In genomic region chr4:138107441-138108409, GRCm38 (mm10) we compare ENCODE assay signal across 9 mouse cellular contexts.
DNase-seq lines count a peak whose midpoint lies in the region; ATAC-seq and TF ChIP-seq lines count a peak whose summit lies in the region.
"Had no signal": no experiment of that assay in that cellular context is flagged by ENCODE, and none has a peak within 500 bp of the region (broad histone marks: within the 10 kb centered on the region; RNA-seq: fewer than 3 reads in every experiment).

No protein-coding gene starts in this region.

- peak; percentile 19 for TF ChIP-seq CTCF in ES-Bruce4 (IDR thresholded peaks at IDR 0.05; ENCODE audit: low read depth, low read length)
- peak; percentile 75 for TF ChIP-seq CTCF in kidney, adult 2 months (conservative IDR thresholded peaks at IDR 0.05; ENCODE audit: insufficient read depth, insufficient read length, low read depth, low read length)

- peak; percentile 76 for ATAC-seq in frontal cortex, adult (ENCODE audit: low TSS enrichment)
- 0 out of 2 replicates have a peak, but pooled peaks have one; percentile 41 for ATAC-seq in limb, embryonic 14.5 days (ENCODE audit: low FRiP score, low read depth)
- ATAC-seq in neural tube, embryonic 13.5 days (ENCODE audit: low read depth): peak; percentile 71; the same call in 1 of the 2 replicates

- no peak for TF ChIP-seq EP300 in ES-Bruce4 (IDR thresholded peaks at IDR 0.05; ENCODE audit: insufficient read depth, low read depth, low read length)

- no peaks in the 10 kb centered on the region for H3K27me3 ChIP-seq in ES-Bruce4 (ENCODE audit: control insufficient read depth, insufficient read depth, low read length, poor library complexity, severe bottlenecking)
- H3K27me3 ChIP-seq in kidney, adult 2 months (replicated peaks; ENCODE audit: control insufficient read depth, insufficient read depth, low read length): no peaks in the 10 kb centered on the region
- H3K27me3 ChIP-seq in limb, embryonic 14.5 days (ENCODE audit: control insufficient read depth, insufficient read depth, low read length): no peaks in the 10 kb centered on the region
- no peaks in the 10 kb centered on the region for H3K27me3 ChIP-seq in neural tube, embryonic 13.5 days
- H3K27me3 ChIP-seq: heart, embryonic 15.5 days had no signal

- H3K27ac ChIP-seq in ES-Bruce4 (ENCODE audit: insufficient read depth, low read length): no peak overlapping the region
- peak overlapping the region; percentile 80 for H3K27ac ChIP-seq in kidney, adult 2 months (ENCODE audit: insufficient read depth, low read depth, low read length)
- H3K27ac ChIP-seq in limb, embryonic 14.5 days (replicated peaks; ENCODE audit: low read depth, low read length): no peak overlapping the region
- no peak overlapping the region for H3K27ac ChIP-seq in neural tube, embryonic 13.5 days (replicated peaks)
- H3K27ac ChIP-seq: heart, embryonic 15.5 days had no signal

- TF ChIP-seq POLR2A in ES-Bruce4 (IDR thresholded peaks at IDR 0.05; ENCODE audit: insufficient read depth, low read length): no peak
- no peak for TF ChIP-seq POLR2A in kidney, adult 2 months (IDR thresholded peaks at IDR 0.05; ENCODE audit: low read depth, low read length)
- no peak for TF ChIP-seq POLR2A in limb, embryonic 14.5 days (IDR thresholded peaks at IDR 0.05; ENCODE audit: borderline replicate concordance, extremely low read depth, insufficient read depth, insufficient read length)

- H3K9ac ChIP-seq in ES-Bruce4 (ENCODE audit: low read depth, poor library complexity, severe bottlenecking): no peak overlapping the region
- no peak overlapping the region for H3K9ac ChIP-seq in limb, embryonic 14.5 days (ENCODE audit: low read depth, low read length, severe bottlenecking)
- H3K9ac ChIP-seq in neural tube, embryonic 13.5 days: no peak overlapping the region
- H3K9ac ChIP-seq: heart, embryonic 15.5 days had no signal

- 0 out of 2 replicates have a peak, but pooled peaks cover 2% of the 10 kb centered on the region for H3K36me3 ChIP-seq in ES-Bruce4 (ENCODE audit: control insufficient read depth, insufficient read depth, low read length, poor library complexity, severe bottlenecking)
- no peaks in the 10 kb centered on the region; the same call in 1 of the 2 replicates for H3K36me3 ChIP-seq in kidney, adult 2 months (ENCODE audit: control insufficient read depth, insufficient read depth, low read length)
- H3K36me3 ChIP-seq in limb, embryonic 14.5 days (ENCODE audit: control insufficient read depth, insufficient read depth, low read length): peaks cover 80% of the 10 kb centered on the region
- peaks cover 66% of the 10 kb centered on the region for H3K36me3 ChIP-seq in neural tube, embryonic 13.5 days

- H3K9me3 ChIP-seq in ES-Bruce4 (replicated peaks; ENCODE audit: control insufficient read depth, insufficient read depth, low read length, poor library complexity, severe bottlenecking): no peaks in the 10 kb centered on the region
- no peaks in the 10 kb centered on the region for H3K9me3 ChIP-seq in limb, embryonic 14.5 days (ENCODE audit: control insufficient read depth, low read length)
- no peaks in the 10 kb centered on the region for H3K9me3 ChIP-seq in neural tube, embryonic 13.5 days
- H3K9me3 ChIP-seq: heart, embryonic 15.5 days had no signal

- no peak overlapping the region for H3K4me2 ChIP-seq in limb, embryonic 14.5 days (replicated peaks; ENCODE audit: low read depth, low read length, severe bottlenecking)
- no peak overlapping the region for H3K4me2 ChIP-seq in neural tube, embryonic 13.5 days
- H3K4me2 ChIP-seq: heart, embryonic 15.5 days had no signal

- peak; percentile 86 for DNase-seq in 416B (ENCODE audit: low read depth)
- DNase-seq in c-Kit-positive CD71-positive TER-119-positive erythroid progenitor cells, embryonic 14.5 days (ENCODE audit: low spot score): peak; percentile 63
- DNase-seq in kidney, adult 2 months: peak; percentile 90
- DNase-seq in limb, embryonic 14.5 days (ENCODE audit: low spot score): peak; percentile 82
- peak; percentile 35 for DNase-seq in thymus, postnatal 4 days

- no peaks in the 10 kb centered on the region for H3K4me1 ChIP-seq in ES-Bruce4 (ENCODE audit: control insufficient read depth, insufficient read depth, low read length)
- H3K4me1 ChIP-seq in kidney, adult 2 months (ENCODE audit: control insufficient read depth, insufficient read depth, low read length): peaks cover 24% of the 10 kb centered on the region
- no peaks in the 10 kb centered on the region for H3K4me1 ChIP-seq in limb, embryonic 14.5 days (ENCODE audit: control insufficient read depth, insufficient read depth, low read length)
- peaks cover 3% of the 10 kb centered on the region; the same call in 1 of the 2 replicates for H3K4me1 ChIP-seq in neural tube, embryonic 13.5 days (replicated peaks)
- H3K4me1 ChIP-seq: heart, embryonic 15.5 days had no signal

- H3K4me3 ChIP-seq in ES-Bruce4 (ENCODE audit: low read depth, low read length): no peak overlapping the region
- H3K4me3 ChIP-seq in kidney, adult 2 months (ENCODE audit: insufficient read depth, low read depth, low read length): no peak overlapping the region
- H3K4me3 ChIP-seq in limb, embryonic 14.5 days (replicated peaks; ENCODE audit: low read length): no peak overlapping the region
- no peak overlapping the region for H3K4me3 ChIP-seq in neural tube, embryonic 13.5 days
- H3K4me3 ChIP-seq: heart, embryonic 15.5 days had no signal

- WGBS in kidney, adult 2 months: 68% methylated on average over 7 of the region's 7 CpGs
- 86% methylated on average over 7 of the region's 7 CpGs for WGBS in limb, embryonic 14.5 days
- 88% methylated on average over 7 of the region's 7 CpGs for WGBS in neural tube, embryonic 13.5 days

Comparison
In these comparisons a context has a peak if more than half of its experiments do, and no peak if none do; other contexts are left out.
1. DNase-seq: peak in every context shown above with its lines; median percentile 90 in kidney, adult 2 months; 86 in 416B; 82 in limb, embryonic 14.5 days; 63 in c-Kit-positive CD71-positive TER-119-positive erythroid progenitor cells, embryonic 14.5 days; 35 in thymus, postnatal 4 days.